Mouse (Mus musculus) midbrain, embryonic 13.5 days (tissue): ENCODE measurements around the gene Fxyd1. TPM values are rescaled to one million over a fixed set of nuclear protein-coding genes. Genes with fewer than 3 reads are reported as not detected.

Experiments
- ATAC-seq: fragments of 200-750 bp; cut with Nextera tagmentation; 2 replicates; pipeline ENCODE4 v1.8.0; 2017; ENCODE audit warnings: mild to moderate bottlenecking, moderate TSS enrichment, moderate library complexity
- H3K27ac ChIP-seq: fragments of 300-500 bp; sonication (generic); 2 replicates; pipeline ENCODE4 v1.5.1; 2015; ENCODE audit warnings: inconsistent platforms, mild to moderate bottlenecking, moderate library complexity
- H3K27me3 ChIP-seq: fragments of 300-500 bp; sonication (generic); 2 replicates; pipeline ENCODE4 v1.6.1; 2015; ENCODE audit warnings: mild to moderate bottlenecking, inconsistent platforms
- H3K36me3 ChIP-seq: fragments of 300-500 bp; sonication (generic); 2 replicates; pipeline ENCODE4 v1.6.1; 2015; ENCODE audit warnings: mild to moderate bottlenecking, inconsistent platforms
- H3K4me1 ChIP-seq: fragments of 300-500 bp; sonication (generic); replicated peaks from 2 replicates; pipeline ENCODE4 v1.6.1; 2015; ENCODE audit warnings: inconsistent platforms
- H3K4me2 ChIP-seq: fragments of 300-500 bp; sonication (generic); replicated peaks from 2 replicates; pipeline ENCODE4 v1.6.1; 2015; ENCODE audit warnings: moderate library complexity, mild to moderate bottlenecking, inconsistent platforms
- H3K4me3 ChIP-seq: fragments of 300-500 bp; sonication (generic); replicated peaks from 2 replicates; pipeline ENCODE4 v1.5.1; 2015; ENCODE audit warnings: mild to moderate bottlenecking, inconsistent platforms
- H3K9ac ChIP-seq: fragments of 300-500 bp; sonication (generic); replicated peaks from 2 replicates; pipeline ENCODE4 v1.6.1; 2015; ENCODE audit warnings: mild to moderate bottlenecking, inconsistent platforms
- H3K9me3 ChIP-seq: fragments of 300-500 bp; sonication (generic); 2 replicates; pipeline ENCODE4 v1.6.1; 2016; ENCODE audit warnings: mild to moderate bottlenecking, inconsistent platforms
- WGBS: fragments of 180-500 bp; shearing (Covaris S2); methylation state at CpG from one replicate; pipeline ENCODE4 v1.1.7; 2015; 5-methylcytosine and 5-hydroxymethylcytosine counted together
- polyA plus RNA-seq: library from polyadenylated mRNA; unstranded; fragments of >200 nt; fragmentation: Nextera tagmentation; extraction: Ambion mirVana; gene quantifications from 2 replicates; pipeline ENCODE4 v1.2.1, GENCODE M21; 2015

The Fxyd1 gene
- polyA plus RNA-seq, 1 experiment from 2014 or later, result 5.6 TPM

DNA sequence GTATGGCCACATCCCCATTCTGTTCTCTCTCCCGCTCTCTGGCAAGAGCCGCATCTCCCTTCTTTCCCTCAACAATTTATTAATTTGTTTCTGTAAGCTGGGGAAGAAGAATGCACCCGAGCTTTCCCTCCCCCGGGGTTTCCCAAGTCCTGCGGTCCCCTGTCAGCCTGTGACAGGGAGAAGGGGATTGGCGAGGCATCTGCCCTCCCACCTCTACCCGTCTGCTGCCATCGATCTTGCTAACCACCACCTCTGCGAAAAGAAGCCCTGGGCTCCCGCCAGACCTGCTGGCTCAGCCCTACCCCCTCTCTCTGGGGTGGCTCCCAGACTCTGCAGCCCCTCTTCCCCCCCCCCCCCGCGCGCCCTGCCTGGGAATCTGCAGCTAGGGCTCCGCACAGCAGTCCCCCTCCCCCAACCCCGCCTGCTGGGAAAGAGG is 7.1 kb downstream of the Fxyd1 start:
- no peaks in the 10 kb centered on the region for H3K36me3 ChIP-seq
- peak overlapping the region; percentile 40 for H3K4me3 ChIP-seq
- H3K9ac ChIP-seq, result peak overlapping the region; percentile 57
- peak overlapping the region; percentile 61 for H3K4me2 ChIP-seq
- peak; percentile 62 for ATAC-seq
- peaks cover 46% of the 10 kb centered on the region for H3K4me1 ChIP-seq
- 1% methylated on average over 14 of the region's 15 CpGs for WGBS
- peak overlapping the region; percentile 53 for H3K27ac ChIP-seq
- H3K27me3 ChIP-seq, result peaks cover 64% of the 10 kb centered on the region
- no peaks in the 10 kb centered on the region for H3K9me3 ChIP-seq

DNA sequence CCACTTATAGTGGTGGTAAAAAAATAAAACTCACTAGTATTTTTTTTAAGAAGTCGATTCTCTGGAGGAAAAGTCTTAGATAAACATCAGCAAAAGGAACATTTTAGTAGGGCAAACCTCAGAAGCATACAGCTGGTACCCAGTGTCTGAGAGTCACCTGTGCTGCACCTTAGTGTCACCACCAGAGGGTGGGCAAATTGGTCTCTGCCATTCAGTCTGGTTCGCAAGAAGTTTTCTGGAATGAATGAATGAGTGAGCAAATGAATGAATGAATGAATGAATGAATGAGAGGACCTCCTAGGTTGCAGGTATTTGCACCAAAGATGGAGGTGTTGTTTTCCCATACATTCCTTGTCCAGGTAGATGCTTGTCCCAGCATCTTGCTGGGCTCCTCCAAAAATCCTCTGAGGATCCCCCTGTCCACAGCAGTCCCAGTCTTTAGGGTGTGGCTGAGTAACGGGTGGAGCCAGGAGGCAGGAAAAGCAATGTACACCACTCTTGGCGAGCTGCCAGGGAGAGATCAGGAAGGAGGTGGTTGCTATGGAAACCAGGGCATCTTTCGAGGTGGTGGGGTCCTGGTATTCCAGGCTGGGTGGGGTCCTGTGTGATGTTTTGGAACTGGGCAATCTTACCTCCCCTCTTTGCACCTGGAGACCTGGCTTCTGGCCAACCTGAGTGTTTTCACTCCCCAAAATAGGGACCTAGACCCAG is 7.7 kb downstream of the Fxyd1 start:
- WGBS, result 18% methylated on average over 5 of the region's 5 CpGs
- H3K9ac ChIP-seq, result peak overlapping the region; percentile 57
- H3K4me1 ChIP-seq, result peaks cover 42% of the 10 kb centered on the region
- peak overlapping the region; percentile 61 for H3K4me2 ChIP-seq
- no peak overlapping the region; the same call in 1 of the 2 replicates for H3K27ac ChIP-seq
- ATAC-seq, result peak; percentile 9; the same call in 1 of the 2 replicates
- H3K4me3 ChIP-seq, result peak overlapping the region; percentile 40
- H3K27me3 ChIP-seq, result peaks cover 64% of the 10 kb centered on the region
- no peaks in the 10 kb centered on the region for H3K36me3 ChIP-seq
- H3K9me3 ChIP-seq, result no peaks in the 10 kb centered on the region

DNA sequence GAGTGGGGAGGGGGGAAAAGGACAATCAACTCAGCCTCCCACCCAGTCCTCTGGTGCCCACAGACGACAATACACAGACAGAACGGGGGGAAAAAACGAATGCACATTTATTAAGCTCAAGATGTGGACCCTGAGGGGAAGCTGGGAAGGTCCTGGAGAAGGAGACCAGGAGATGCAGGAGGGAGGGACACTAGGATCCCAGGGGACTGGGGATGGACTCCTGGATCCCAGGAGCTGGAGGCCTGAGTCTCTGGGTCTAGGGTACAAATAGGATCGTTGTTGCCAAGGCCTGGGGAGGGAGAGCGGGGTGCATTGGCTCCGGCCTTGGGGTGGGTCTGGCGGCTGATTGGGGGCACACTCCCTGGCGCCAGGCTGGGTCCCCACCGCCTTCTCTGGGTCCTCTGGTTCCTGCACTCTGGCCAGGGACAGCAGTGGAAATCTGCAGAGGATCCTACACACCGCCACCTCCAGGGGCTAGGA is 14.5 kb downstream of the Fxyd1 start, which contains the start of gene Fxyd5:
Gene Fxyd5 (minus strand): TSS at position 51 of the 480 bp plus-strand sequence.
- H3K9ac ChIP-seq, result 0 out of 2 replicates have a peak within 1 kb of the TSS, but pooled peaks have one; percentile 43
- 0 out of 2 replicates have a peak, but pooled peaks cover 4% of the 10 kb centered on the region for H3K4me1 ChIP-seq
- no peaks in the 10 kb centered on the region for H3K9me3 ChIP-seq
- H3K36me3 ChIP-seq, result no peaks in the 10 kb centered on the region
- 34% methylated on average over 10 of the region's 10 CpGs for WGBS
- H3K4me2 ChIP-seq, result peak within 1 kb of the TSS; percentile 42
- no peak within 1 kb of the TSS for H3K27ac ChIP-seq
- peaks cover 56% of the 10 kb centered on the region for H3K27me3 ChIP-seq
- no peak for ATAC-seq
- H3K4me3 ChIP-seq, result no peak within 1 kb of the TSS; the same call in 1 of the 2 replicates

DNA sequence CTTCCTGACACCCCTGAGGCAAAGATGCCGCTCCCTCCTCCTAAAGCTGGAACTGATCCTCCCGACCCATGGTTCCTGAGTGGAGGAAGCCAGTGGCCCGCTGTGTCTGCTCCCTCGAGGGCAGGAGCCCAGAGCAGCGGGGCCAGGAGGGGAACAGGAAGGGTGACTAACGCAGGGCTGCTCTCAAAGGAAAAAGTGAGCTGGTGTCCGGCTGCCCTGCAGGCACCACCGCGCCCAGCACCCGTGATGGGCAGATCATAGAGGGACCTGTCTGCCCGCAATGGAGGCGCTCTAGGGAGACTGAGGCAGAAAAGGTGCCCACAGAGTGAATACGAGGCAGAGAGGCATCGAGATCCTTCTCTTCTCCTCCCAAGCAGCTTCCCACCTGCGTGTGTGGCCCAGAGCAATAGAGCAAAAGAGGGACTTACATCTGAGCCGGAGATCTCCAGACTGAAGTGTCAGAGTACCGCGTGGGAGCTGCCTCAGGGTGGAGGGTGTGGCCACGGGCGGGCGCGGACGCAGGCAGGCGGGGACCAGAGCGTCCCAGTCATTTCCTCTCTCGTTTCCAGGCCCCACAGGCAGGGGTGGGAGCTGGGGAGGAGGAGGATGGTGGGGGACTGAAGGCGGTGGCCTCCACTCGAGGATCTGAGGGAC is 15.2 kb downstream of the Fxyd1 start:
- Histone ChIP-seq H3K27ac (no peak overlapping the region), H3K4me1 (0 out of 2 replicates have a peak, but pooled peaks cover 4% of the 10 kb centered on the region), H3K36me3 (no peaks in the 10 kb centered on the region), H3K9me3 (no peaks in the 10 kb centered on the region), H3K4me2 (peak overlapping the region; percentile 42), H3K27me3 (peaks cover 56% of the 10 kb centered on the region), H3K9ac (0 out of 2 replicates have a peak overlapping the region, but pooled peaks have one; percentile 43), H3K4me3 (no peak overlapping the region; the same call in 1 of the 2 replicates)
- 3% methylated on average over 28 of the region's 28 CpGs for WGBS
- ATAC-seq, result peak; percentile 28; the same call in 1 of the 2 replicates

DNA sequence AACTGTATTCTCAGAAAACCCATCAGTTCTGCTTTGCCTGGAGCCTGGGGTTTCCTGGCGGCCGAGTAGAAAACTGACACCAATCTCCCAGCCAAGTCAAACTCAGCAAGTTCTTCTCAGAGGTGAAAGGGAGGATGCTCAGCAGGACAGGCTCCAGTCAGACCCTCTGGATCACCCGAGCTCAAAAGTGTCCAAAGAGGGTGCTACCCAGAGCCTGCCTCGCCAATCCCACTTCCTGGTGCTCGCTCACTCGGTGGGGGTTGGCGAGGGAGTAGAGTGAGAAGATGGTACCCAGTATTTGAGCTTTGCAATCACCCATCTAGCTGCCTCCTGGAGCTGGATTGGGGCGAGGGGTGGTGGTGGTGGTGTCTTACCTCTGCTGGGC is 16.0 kb downstream of the Fxyd1 start:
- no peak overlapping the region for H3K4me2 ChIP-seq
- H3K36me3 ChIP-seq, result no peaks in the 10 kb centered on the region
- no peak overlapping the region for H3K27ac ChIP-seq
- ATAC-seq, result no peak
- H3K9ac ChIP-seq, result no peak overlapping the region
- peaks cover 56% of the 10 kb centered on the region for H3K27me3 ChIP-seq
- WGBS, result 42% methylated on average over 8 of the region's 8 CpGs
- H3K9me3 ChIP-seq, result no peaks in the 10 kb centered on the region
- H3K4me1 ChIP-seq, result 0 out of 2 replicates have a peak, but pooled peaks cover 4% of the 10 kb centered on the region
- no peak overlapping the region for H3K4me3 ChIP-seq

DNA sequence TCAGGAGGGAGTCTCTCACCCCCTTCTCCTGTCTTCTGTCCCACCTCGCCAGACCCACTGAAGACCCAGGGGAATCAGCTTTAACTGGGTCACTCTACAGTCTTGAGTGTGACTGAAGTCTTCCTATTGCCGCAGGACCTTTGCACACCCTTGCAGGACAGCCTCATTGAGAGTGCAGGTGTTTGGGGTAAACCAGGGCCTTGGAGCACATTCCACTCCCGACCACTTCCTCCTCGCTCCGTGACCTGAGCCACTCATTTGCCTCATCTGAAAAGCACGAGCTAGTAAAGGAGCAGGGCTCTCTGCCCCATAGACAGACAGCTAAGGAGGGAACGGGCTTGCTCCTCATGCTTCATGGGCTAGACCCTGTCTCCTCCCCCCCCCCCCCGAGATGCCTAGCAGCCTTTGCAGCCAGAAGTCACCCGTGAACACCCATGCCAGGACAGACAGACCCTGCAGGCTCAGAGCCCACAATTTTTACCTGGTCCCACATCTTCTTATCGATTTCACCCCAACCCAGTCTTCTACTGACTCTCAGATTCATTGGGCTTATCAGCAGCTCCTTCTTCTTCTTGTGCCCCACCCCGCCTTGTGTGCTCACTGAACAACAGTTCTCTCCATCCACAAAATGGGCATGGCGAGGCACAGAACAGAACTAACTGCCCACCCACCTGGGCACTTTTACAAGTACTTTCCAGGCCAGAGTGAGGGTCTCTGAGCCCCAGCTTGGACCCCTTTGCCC is 16.5 kb downstream of the Fxyd1 start:
- no peaks in the 10 kb centered on the region for H3K36me3 ChIP-seq
- WGBS, result 83% methylated on average over 12 of the region's 12 CpGs
- no peaks in the 10 kb centered on the region for H3K9me3 ChIP-seq
- no peak overlapping the region for H3K27ac ChIP-seq
- H3K4me1 ChIP-seq, result 0 out of 2 replicates have a peak, but pooled peaks cover 4% of the 10 kb centered on the region
- H3K27me3 ChIP-seq, result peaks cover 56% of the 10 kb centered on the region
- ATAC-seq, result no peak
- no peak overlapping the region for H3K9ac ChIP-seq
- no peak overlapping the region for H3K4me3 ChIP-seq
- no peak overlapping the region for H3K4me2 ChIP-seq

DNA sequence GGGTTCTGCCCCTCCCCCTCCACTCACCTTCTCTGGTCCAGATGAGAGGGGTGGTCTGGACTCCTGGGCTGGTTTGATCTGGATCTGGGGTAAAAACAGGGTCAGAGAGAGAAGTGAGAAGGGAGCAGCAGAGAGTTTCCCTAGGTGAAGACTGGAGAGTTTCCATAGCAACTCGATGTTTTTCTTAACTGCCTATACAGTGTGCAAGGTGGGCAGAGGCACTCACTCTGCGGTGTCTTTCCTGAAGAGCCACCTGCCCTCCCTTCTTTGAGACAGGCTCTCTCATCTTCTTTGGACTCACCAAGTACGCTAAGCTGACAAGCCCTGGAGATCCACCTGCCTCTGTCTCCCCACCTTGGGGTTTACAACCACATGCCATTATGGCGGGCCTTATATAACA is 18.0 kb downstream of the Fxyd1 start:
- Histone ChIP-seq H3K9ac (no peak overlapping the region), H3K4me2 (no peak overlapping the region), H3K9me3 (no peaks in the 10 kb centered on the region), H3K27me3 (peaks cover 45% of the 10 kb centered on the region), H3K4me3 (no peak overlapping the region), H3K4me1 (0 out of 2 replicates have a peak, but pooled peaks cover 4% of the 10 kb centered on the region), H3K36me3 (no peaks in the 10 kb centered on the region), H3K27ac (no peak overlapping the region)
- no peak for ATAC-seq
- WGBS, result 91% methylated on average over 4 of the region's 4 CpGs

DNA sequence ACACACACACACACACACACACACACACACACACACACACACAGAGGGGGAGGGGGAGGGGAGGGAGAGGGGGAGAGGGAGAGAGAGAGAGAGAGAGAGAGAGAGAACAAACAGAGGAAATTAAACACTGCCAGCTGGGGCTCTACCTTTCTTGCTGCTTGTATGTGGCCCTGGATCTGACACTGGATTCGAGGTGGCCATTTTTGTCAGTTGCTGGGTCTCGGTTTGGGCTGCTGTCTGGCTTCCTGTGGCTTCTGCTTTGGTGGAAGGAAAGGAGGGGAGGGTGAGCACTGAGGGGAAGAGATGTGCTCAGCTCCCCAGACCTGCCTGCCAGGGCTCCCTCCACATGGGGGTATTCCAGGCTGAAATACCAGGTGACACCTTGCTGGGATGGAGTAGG is 19.3 kb downstream of the Fxyd1 start:
- no peak for ATAC-seq
- Histone ChIP-seq H3K4me2 (no peak overlapping the region), H3K4me1 (0 out of 2 replicates have a peak, but pooled peaks cover 4% of the 10 kb centered on the region), H3K4me3 (no peak overlapping the region), H3K36me3 (no peaks in the 10 kb centered on the region), H3K9me3 (no peaks in the 10 kb centered on the region), H3K9ac (no peak overlapping the region), H3K27me3 (peaks cover 31% of the 10 kb centered on the region), H3K27ac (no peak overlapping the region)
- WGBS, result 59% methylated on average over 2 of the region's 2 CpGs

DNA sequence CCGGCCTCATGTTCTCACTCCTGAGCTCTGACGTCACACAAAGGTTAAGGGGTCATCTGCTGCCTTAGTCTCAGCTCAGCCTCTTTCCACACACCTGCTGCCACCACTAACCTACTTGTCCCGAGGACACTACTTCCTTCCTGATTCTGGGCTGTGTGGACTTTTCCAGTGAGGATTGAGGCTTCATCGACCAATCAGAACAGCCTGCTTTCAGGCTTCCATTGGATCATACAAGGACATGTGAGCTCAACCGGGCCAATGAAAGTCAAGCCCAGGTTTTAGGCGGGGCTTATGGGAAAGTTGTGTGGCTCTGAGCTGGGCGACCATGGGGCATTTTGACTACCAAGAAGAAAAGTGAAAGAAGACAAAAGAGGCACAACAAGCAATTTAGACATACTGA is 20.1 kb downstream of the Fxyd1 start:
- no peak overlapping the region for H3K27ac ChIP-seq
- H3K4me2 ChIP-seq, result no peak overlapping the region
- no peak overlapping the region for H3K9ac ChIP-seq
- no peaks in the 10 kb centered on the region for H3K36me3 ChIP-seq
- 89% methylated on average over 7 of the region's 7 CpGs for WGBS
- no peak overlapping the region for H3K4me3 ChIP-seq
- no peak for ATAC-seq
- peaks cover 24% of the 10 kb centered on the region for H3K27me3 ChIP-seq
- H3K4me1 ChIP-seq, result 0 out of 2 replicates have a peak, but pooled peaks cover 2% of the 10 kb centered on the region
- no peaks in the 10 kb centered on the region for H3K9me3 ChIP-seq

DNA sequence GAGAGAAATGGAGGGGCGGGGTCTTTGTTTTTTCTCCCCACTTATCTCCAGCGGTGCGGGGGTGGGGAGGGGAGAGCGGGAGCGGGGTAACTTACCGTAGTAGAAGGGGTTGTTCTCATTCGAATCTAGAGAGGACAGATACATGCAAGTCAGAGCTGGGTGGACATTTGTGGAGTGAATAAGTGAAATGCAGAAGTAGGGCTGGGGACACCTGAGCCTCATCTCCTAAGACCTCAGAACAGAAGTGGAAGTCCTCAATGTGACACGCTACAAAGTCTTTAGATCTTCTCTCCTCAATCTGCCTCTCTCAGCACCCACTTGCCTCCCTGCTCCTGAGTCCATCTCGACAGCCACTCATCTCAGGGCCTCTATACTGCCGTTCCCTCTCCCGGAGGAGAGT is 21.7 kb downstream of the Fxyd1 start:
- H3K4me1 ChIP-seq, result no peaks in the 10 kb centered on the region
- H3K9ac ChIP-seq, result no peak overlapping the region
- no peak for ATAC-seq
- H3K27ac ChIP-seq, result no peak overlapping the region
- WGBS, result 84% methylated on average over 11 of the region's 11 CpGs
- no peaks in the 10 kb centered on the region for H3K36me3 ChIP-seq
- peaks cover 7% of the 10 kb centered on the region for H3K27me3 ChIP-seq
- H3K4me2 ChIP-seq, result no peak overlapping the region
- H3K9me3 ChIP-seq, result no peaks in the 10 kb centered on the region
- H3K4me3 ChIP-seq, result no peak overlapping the region

DNA sequence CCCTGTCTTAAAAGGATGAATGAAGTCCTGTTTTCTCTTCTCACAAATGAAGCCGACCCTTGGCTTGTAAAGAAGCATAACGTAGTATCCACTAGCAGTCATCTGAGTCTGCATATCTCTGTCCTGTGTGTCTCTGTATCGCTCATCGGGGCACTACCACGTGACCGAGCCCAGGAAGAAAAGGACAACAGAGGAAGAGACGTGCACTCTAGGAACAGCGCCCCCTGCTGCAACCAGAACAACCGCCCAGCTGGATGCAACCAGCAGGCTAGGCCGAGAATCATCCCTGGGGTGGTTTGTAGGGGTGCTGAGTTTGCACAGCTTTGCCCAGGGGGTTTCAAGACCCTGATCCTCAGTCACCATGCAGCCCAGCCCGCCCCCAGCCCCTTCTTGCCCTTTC is 22.2 kb downstream of the Fxyd1 start:
- Histone ChIP-seq H3K9me3 (no peaks in the 10 kb centered on the region), H3K9ac (no peak overlapping the region), H3K4me2 (no peak overlapping the region), H3K4me3 (no peak overlapping the region), H3K27ac (no peak overlapping the region), H3K4me1 (no peaks in the 10 kb centered on the region), H3K36me3 (no peaks in the 10 kb centered on the region), H3K27me3 (peaks cover 4% of the 10 kb centered on the region)
- no peak for ATAC-seq
- 64% methylated on average over 11 of the region's 11 CpGs for WGBS
